Comparison of ENCODE assay signal across 12 mouse cellular contexts in genomic region chr16:42380641-42381040, GRCm38 (mm10). TPM values are rescaled to one million over a fixed set of nuclear protein-coding genes. Genes with fewer than 3 reads are reported as not detected.
DNase-seq lines count a peak whose midpoint lies in the region; ATAC-seq and TF ChIP-seq lines count a peak whose summit lies in the region.
"Had no signal": no experiment of that assay in that cellular context is flagged by ENCODE, and none has a peak within 500 bp of the region (broad histone marks: within the 10 kb centered on the region; RNA-seq: fewer than 3 reads in every experiment).

No protein-coding gene starts in this region.

- no peaks in the 10 kb centered on the region for H3K27me3 ChIP-seq in hindbrain, postnatal 0 days (ENCODE audit: insufficient read depth, low read length)
- H3K27me3 ChIP-seq in hindbrain, embryonic 13.5 days = no peaks in the 10 kb centered on the region
- no peaks in the 10 kb centered on the region for H3K27me3 ChIP-seq in stomach, postnatal 0 days (ENCODE audit: control insufficient read depth, insufficient read depth, low read length)
- H3K27me3 ChIP-seq: heart, embryonic 15.5 days; limb, embryonic 15.5 days had no signal

- no peaks in the 10 kb centered on the region for H3K36me3 ChIP-seq in hindbrain, postnatal 0 days (ENCODE audit: insufficient read depth, low read length)
- H3K36me3 ChIP-seq in hindbrain, embryonic 13.5 days = no peaks in the 10 kb centered on the region
- H3K36me3 ChIP-seq in stomach, postnatal 0 days (ENCODE audit: control insufficient read depth, insufficient read depth, low read length) = no peaks in the 10 kb centered on the region
- H3K36me3 ChIP-seq: heart, embryonic 15.5 days; limb, embryonic 15.5 days had no signal

- WGBS in hindbrain, postnatal 0 days = 38% methylated on average over 3 of the region's 3 CpGs
- WGBS in hindbrain, embryonic 13.5 days = 54% methylated on average over 3 of the region's 3 CpGs
- WGBS in stomach, postnatal 0 days = 40% methylated on average over 3 of the region's 3 CpGs

- H3K27ac ChIP-seq in hindbrain, postnatal 0 days = no peak overlapping the region
- no peak overlapping the region for H3K27ac ChIP-seq in hindbrain, embryonic 13.5 days
- no peak overlapping the region for H3K27ac ChIP-seq in stomach, postnatal 0 days (replicated peaks)
- H3K27ac ChIP-seq: heart, embryonic 15.5 days; limb, embryonic 15.5 days had no signal

- no peak overlapping the region for H3K9ac ChIP-seq in hindbrain, postnatal 0 days (replicated peaks; ENCODE audit: low read length)
- no peak overlapping the region for H3K9ac ChIP-seq in hindbrain, embryonic 13.5 days
- H3K9ac ChIP-seq in stomach, postnatal 0 days (ENCODE audit: low read length) = no peak overlapping the region
- H3K9ac ChIP-seq: heart, embryonic 15.5 days; limb, embryonic 15.5 days had no signal

- peak; percentile 22 for DNase-seq in hindbrain, postnatal 0 days (ENCODE audit: low spot score)
- DNase-seq in MN1 (ENCODE audit: low spot score) = peak; percentile 82
- peak; percentile 3 to 25 for DNase-seq in adrenal gland, postnatal 36 days
- peak; percentile 57 to 58 for DNase-seq in cerebellum, postnatal 36 days
- no peak for DNase-seq in stomach, postnatal 0 days (ENCODE audit: low spot score)
- DNase-seq in c-Kit-positive CD71-positive TER-119-positive erythroid progenitor cells, embryonic 14.5 days (ENCODE audit: low spot score) = no peak
- DNase-seq in urinary bladder, adult 2 months (ENCODE audit: low spot score) = no peak
- DNase-seq: lung, postnatal 14 days; right cerebral cortex, adult 18-20 months had no signal

- TF ChIP-seq CTCF in hindbrain, postnatal 0 days (IDR thresholded peaks at IDR 0.05; ENCODE audit: low read depth) = no peak
- no peak for TF ChIP-seq CTCF in stomach, postnatal 0 days (IDR thresholded peaks at IDR 0.05; ENCODE audit: low read depth)

- H3K4me2 ChIP-seq in hindbrain, postnatal 0 days (ENCODE audit: low read depth, low read length) = no peak overlapping the region
- H3K4me2 ChIP-seq in hindbrain, embryonic 13.5 days = no peak overlapping the region
- no peak overlapping the region for H3K4me2 ChIP-seq in stomach, postnatal 0 days (replicated peaks; ENCODE audit: low read depth)
- H3K4me2 ChIP-seq: heart, embryonic 15.5 days; limb, embryonic 15.5 days had no signal

- no peaks in the 10 kb centered on the region for H3K9me3 ChIP-seq in hindbrain, postnatal 0 days (ENCODE audit: low read length)
- H3K9me3 ChIP-seq in hindbrain, embryonic 13.5 days = no peaks in the 10 kb centered on the region
- H3K9me3 ChIP-seq in stomach, postnatal 0 days (ENCODE audit: control insufficient read depth, low read length) = no peaks in the 10 kb centered on the region
- H3K9me3 ChIP-seq: heart, embryonic 15.5 days; limb, embryonic 15.5 days had no signal

- H3K4me3 ChIP-seq in hindbrain, postnatal 0 days (ENCODE audit: low read length) = no peak overlapping the region
- H3K4me3 ChIP-seq in hindbrain, embryonic 13.5 days = no peak overlapping the region
- H3K4me3 ChIP-seq in stomach, postnatal 0 days (ENCODE audit: low read depth, low read length) = no peak overlapping the region
- H3K4me3 ChIP-seq: heart, embryonic 15.5 days; limb, embryonic 15.5 days had no signal

- no peak for TF ChIP-seq EP300 in stomach, postnatal 0 days (optimal IDR thresholded peaks at IDR 0.05)

- H3K4me1 ChIP-seq in hindbrain, postnatal 0 days (ENCODE audit: insufficient read depth, low read length) = no peaks in the 10 kb centered on the region
- H3K4me1 ChIP-seq in hindbrain, embryonic 13.5 days (replicated peaks) = peaks cover 5% of the 10 kb centered on the region; the same call in 1 of the 2 replicates
- H3K4me1 ChIP-seq in stomach, postnatal 0 days (replicated peaks; ENCODE audit: control insufficient read depth, insufficient read depth) = no peaks in the 10 kb centered on the region
- H3K4me1 ChIP-seq: heart, embryonic 15.5 days; limb, embryonic 15.5 days had no signal

- ATAC-seq in hindbrain, postnatal 0 days = no peak
- no peak for ATAC-seq in hindbrain, embryonic 13.5 days (ENCODE audit: low FRiP score)
- ATAC-seq in stomach, postnatal 0 days (ENCODE audit: low FRiP score, low TSS enrichment) = no peak

RNA-seq across cellular contexts. Expression of gene Gap43, which starts 40.2 kb away (rescaled TPM):
- 514 and 592 TPM in 2 replicates for total RNA-seq in hindbrain, postnatal 0 days (2014; rRNA removed)
- polyA plus RNA-seq in hindbrain, postnatal 0 days (2015; fragmentation: Nextera tagmentation; extraction: Ambion mirVana) = 1,749 and 1,766 TPM in 2 replicates
- polyA plus RNA-seq in hindbrain, embryonic 13.5 days (2015; fragmentation: Nextera tagmentation; extraction: Ambion mirVana) = 994 and 1,047 TPM in 2 replicates
- 1 to 10 TPM; 1.4 to 2.2 TPM for total RNA-seq in adrenal gland, postnatal 36 days (2021)
- polyA plus RNA-seq in stomach, postnatal 0 days (2015; fragmentation: Nextera tagmentation; extraction: Ambion mirVana) = 41.4 and 42.6 TPM in 2 replicates
- 2.5 and 2.7 TPM in 2 replicates for polyA plus RNA-seq in urinary bladder, adult 2 months (2012; rRNA removed)

Comparison
In these comparisons a context has a peak if more than half of its experiments do, and no peak if none do; other contexts are left out.
1. DNase-seq: peak in hindbrain, postnatal 0 days (single experiment), MN1 (single experiment), adrenal gland, postnatal 36 days (2 of 2) and cerebellum, postnatal 36 days (2 of 2); none in stomach, postnatal 0 days (single experiment), c-Kit-positive CD71-positive TER-119-positive erythroid progenitor cells, embryonic 14.5 days (single experiment) and urinary bladder, adult 2 months (single experiment).
2. RNA of gene Gap43, which starts 40.2 kb away (polyA plus RNA-seq): 1,749 to 1,766 TPM in hindbrain, postnatal 0 days and 994 to 1,047 TPM in hindbrain, embryonic 13.5 days; 41.4 to 42.6 TPM in stomach, postnatal 0 days and 2.5 to 2.7 TPM in urinary bladder, adult 2 months; every median in the first group is over 10 times any median in the second.